Mouse (Mus musculus) E14TG2a.4 (cell line): ENCODE measurements around the gene Eps8.

Source experiments
- CTCF ChIP-seq: conservative IDR thresholded peaks from 2 replicates; pipeline ENCODE4 v1.5.1; 2014; ENCODE audit warnings: low read length
- NANOG ChIP-seq: IDR thresholded peaks from 2 replicates; pipeline ENCODE4 v1.6.1; 2014; ENCODE audit warnings: borderline replicate concordance, low read length, mixed read lengths

DNA sequence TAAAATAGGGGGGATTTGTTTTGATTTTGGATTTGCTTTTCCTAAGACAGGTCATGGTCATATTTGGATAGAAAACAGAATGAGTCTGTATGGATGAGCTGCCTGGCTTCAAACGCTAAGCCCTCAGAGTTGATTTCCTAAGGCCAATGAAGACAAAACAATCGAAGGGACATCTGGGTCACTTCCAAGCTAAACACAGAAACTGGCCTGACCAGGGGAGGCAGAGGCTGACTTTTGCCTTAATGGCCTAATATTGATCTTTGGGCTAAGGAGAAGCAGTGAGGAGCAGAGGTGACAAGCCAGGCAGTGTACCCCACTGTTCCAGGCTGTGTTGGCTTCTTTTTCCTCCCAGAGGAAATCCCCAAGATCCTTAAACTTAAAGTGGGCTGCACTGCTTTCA, 33.7 kb downstream of the Eps8 start:
- TF ChIP-seq CTCF (no peak), NANOG (no peak)
